Mouse (Mus musculus): ENCODE measurements around the gene Aasdh. TPM values are rescaled to one million over a fixed set of nuclear protein-coding genes. Genes with fewer than 3 reads are reported as not detected.

Aasdh gene
- polyA plus RNA-seq, 1 experiment from 2014 or later = 18.2 TPM

- ATAC-seq (no peak), DNase-seq (ENCODE audit: low spot score) (no peak)
- Histone ChIP-seq H3K9me3 (replicated peaks; ENCODE audit: control insufficient read depth, low read length) (no peaks in the 10 kb centered on the region), H3K9ac (ENCODE audit: low read length) (no peak overlapping the region), H3K4me2 (ENCODE audit: low read length) (no peak overlapping the region), H3K27ac (ENCODE audit: low read depth, low read length) (no peak overlapping the region), H3K27me3 (replicated peaks; ENCODE audit: control insufficient read depth, insufficient read depth, low read length) (no peaks in the 10 kb centered on the region), H3K4me3 (ENCODE audit: low read depth, low read length) (no peak overlapping the region), H3K36me3 (ENCODE audit: control insufficient read depth, insufficient read depth, low read length) (no peaks in the 10 kb centered on the region), H3K4me1 (ENCODE audit: control insufficient read depth, insufficient read depth, low read length) (peaks cover 15% of the 10 kb centered on the region)
- 82% methylated on average over 2 of the region's 2 CpGs for WGBS
Measured at GRCm38 (mm10) chr5:76841859-76842258, 63.5 kb downstream of the Aasdh start.

GRCm38 (mm10) chr5:76839786-76840185 lies 65.5 kb downstream of the Aasdh start:
- Histone ChIP-seq H3K4me1 (ENCODE audit: control insufficient read depth, insufficient read depth, low read length) (peaks cover 10% of the 10 kb centered on the region), H3K9ac (ENCODE audit: low read length) (no peak overlapping the region), H3K4me2 (ENCODE audit: low read length) (no peak overlapping the region), H3K27me3 (replicated peaks; ENCODE audit: control insufficient read depth, insufficient read depth, low read length) (no peaks in the 10 kb centered on the region), H3K9me3 (replicated peaks; ENCODE audit: control insufficient read depth, low read length) (no peaks in the 10 kb centered on the region), H3K36me3 (ENCODE audit: control insufficient read depth, insufficient read depth, low read length) (no peaks in the 10 kb centered on the region), H3K4me3 (ENCODE audit: low read depth, low read length) (no peak overlapping the region), H3K27ac (ENCODE audit: low read depth, low read length) (no peak overlapping the region)
- no peak for DNase-seq (ENCODE audit: low spot score)
- WGBS = 82% methylated on average over 6 of the region's 6 CpGs
- ATAC-seq = no peak

GRCm38 (mm10) chr5:76837018-76837417 lies 68.3 kb downstream of the Aasdh start:
- H3K4me1 ChIP-seq (ENCODE audit: control insufficient read depth, insufficient read depth, low read length) = 0 out of 2 replicates have a peak, but pooled peaks cover 2% of the 10 kb centered on the region
- no peaks in the 10 kb centered on the region for H3K36me3 ChIP-seq (ENCODE audit: control insufficient read depth, insufficient read depth, low read length)
- ATAC-seq (peak; percentile 66), DNase-seq (ENCODE audit: low spot score) (peak; percentile 44)
- no peaks in the 10 kb centered on the region for H3K27me3 ChIP-seq (replicated peaks; ENCODE audit: control insufficient read depth, insufficient read depth, low read length)
- no peak overlapping the region for H3K4me2 ChIP-seq (ENCODE audit: low read length)
- H3K27ac ChIP-seq (ENCODE audit: low read depth, low read length) = no peak overlapping the region
- H3K9me3 ChIP-seq (replicated peaks; ENCODE audit: control insufficient read depth, low read length) = no peaks in the 10 kb centered on the region
- H3K9ac ChIP-seq (ENCODE audit: low read length) = no peak overlapping the region
- no peak overlapping the region for H3K4me3 ChIP-seq (ENCODE audit: low read depth, low read length)
- 50% methylated on average over 5 of the region's 5 CpGs for WGBS

- WGBS = 49% methylated on average over 17 of the region's 17 CpGs
- H3K27ac ChIP-seq (ENCODE audit: low read depth, low read length) = peak overlapping the region; percentile 16; the same call in 1 of the 2 replicates
- H3K4me1 ChIP-seq (ENCODE audit: control insufficient read depth, insufficient read depth, low read length) = peaks cover 26% of the 10 kb centered on the region
- 0 out of 2 replicates have a peak, but pooled peaks cover 6% of the 10 kb centered on the region for H3K36me3 ChIP-seq (ENCODE audit: control insufficient read depth, insufficient read depth, low read length)
- ATAC-seq (no peak), DNase-seq (ENCODE audit: low spot score) (no peak)
- H3K9ac ChIP-seq (ENCODE audit: low read length) = no peak overlapping the region
- no peak overlapping the region for H3K4me2 ChIP-seq (ENCODE audit: low read length)
- no peaks in the 10 kb centered on the region for H3K9me3 ChIP-seq (replicated peaks; ENCODE audit: control insufficient read depth, low read length)
- no peak overlapping the region for H3K4me3 ChIP-seq (ENCODE audit: low read depth, low read length)
- H3K27me3 ChIP-seq (replicated peaks; ENCODE audit: control insufficient read depth, insufficient read depth, low read length) = no peaks in the 10 kb centered on the region
Measured at GRCm38 (mm10) chr5:76832529-76833210, 72.6 kb downstream of the Aasdh start.

- H3K9me3 ChIP-seq (replicated peaks; ENCODE audit: control insufficient read depth, low read length) = no peaks in the 10 kb centered on the region
- H3K4me3 ChIP-seq (ENCODE audit: low read depth, low read length) = no peak overlapping the region
- peaks cover 30% of the 10 kb centered on the region for H3K4me1 ChIP-seq (ENCODE audit: control insufficient read depth, insufficient read depth, low read length)
- DNase-seq (ENCODE audit: low spot score) (peak; percentile 94), ATAC-seq (peak; percentile 92)
- no peak overlapping the region; the same call in 1 of the 2 replicates for H3K9ac ChIP-seq (ENCODE audit: low read length)
- 15% methylated on average over 7 of the region's 7 CpGs for WGBS
- peaks cover 19% of the 10 kb centered on the region; the same call in 1 of the 2 replicates for H3K36me3 ChIP-seq (ENCODE audit: control insufficient read depth, insufficient read depth, low read length)
- no peak overlapping the region for H3K4me2 ChIP-seq (ENCODE audit: low read length)
- H3K27me3 ChIP-seq (replicated peaks; ENCODE audit: control insufficient read depth, insufficient read depth, low read length) = no peaks in the 10 kb centered on the region
- H3K27ac ChIP-seq (ENCODE audit: low read depth, low read length) = peak overlapping the region; percentile 85
Measured at GRCm38 (mm10) chr5:76828527-76829240, 76.6 kb downstream of the Aasdh start.

Other genes with a start within 250 kb of the Aasdh start
- gene C530008M17Rik, start 249.0 kb downstream of the Aasdh start, polyA plus RNA-seq (2014; fragmentation: Nextera tagmentation; extraction: Ambion mirVana) = 44.6 and 57.5 TPM in 2 replicates
- gene Paics, start 45.8 kb upstream of the Aasdh start, polyA plus RNA-seq (2014; fragmentation: Nextera tagmentation; extraction: Ambion mirVana) = 260 and 276 TPM in 2 replicates
- 16.3 and 19.5 TPM in 2 replicates for gene Ppat, start 46.1 kb upstream of the Aasdh start, polyA plus RNA-seq (2014; fragmentation: Nextera tagmentation; extraction: Ambion mirVana)
- gene Srp72, start 69.2 kb upstream of the Aasdh start, polyA plus RNA-seq (2014; fragmentation: Nextera tagmentation; extraction: Ambion mirVana) = 85.2 and 92.3 TPM in 2 replicates
- gene Arl9, start 98.5 kb upstream of the Aasdh start, polyA plus RNA-seq (2014; fragmentation: Nextera tagmentation; extraction: Ambion mirVana) = not detected in 2 replicates
- gene Thegl, start 110.5 kb upstream of the Aasdh start, polyA plus RNA-seq (2014; fragmentation: Nextera tagmentation; extraction: Ambion mirVana) = 0.26 and 0.33 TPM in 2 replicates
- gene Hopx, start 209.6 kb upstream of the Aasdh start, polyA plus RNA-seq (2014; fragmentation: Nextera tagmentation; extraction: Ambion mirVana) = 2.7 and 3.4 TPM in 2 replicates